Mouse (Mus musculus) liver, embryonic 14.5 days (tissue): ENCODE results near the gene Ubtf. TPM values are rescaled to one million over a fixed set of nuclear protein-coding genes. Genes with fewer than 3 reads are reported as not detected.
A peak's percentile ranks its signal among the peaks of the same experiment; 100 is the strongest.
"Not testable (repeated sequence)": the region's sequence is repeated elsewhere in the genome, so short reads cannot be mapped to it uniquely, and the experiment has no call there.

ENCODE experiments used
- ATAC-seq: fragments of 200-750 bp; cut with Nextera tagmentation; 2 replicates; pipeline ENCODE4 v1.8.0; 2017; ENCODE audit warnings: moderate number of reproducible peaks, mild to moderate bottlenecking, moderate library complexity; ENCODE audit not compliant: insufficient read depth
- DNase-seq, 3 experiments: peaks; one replicate each; pipeline ENCODE4 v3.0.0-alpha.2; 2012 to 2013; ENCODE audit warnings: low read depth in 3 of 3, low spot score in 3 of 3
- H3K27ac ChIP-seq: fragments of 300-500 bp; sonication (generic); 2 replicates; pipeline ENCODE4 v1.5.1; 2014; ENCODE audit warnings: moderate library complexity, mild to moderate bottlenecking, control low read depth, inconsistent platforms
- H3K27me3 ChIP-seq: fragments of 300-500 bp; sonication (generic); 2 replicates; pipeline ENCODE4 v1.6.1; 2014; ENCODE audit warnings: mild to moderate bottlenecking, low read length, moderate library complexity; ENCODE audit not compliant: control insufficient read depth, insufficient read depth
- H3K36me3 ChIP-seq: fragments of 300-500 bp; sonication (generic); replicated peaks from 2 replicates; pipeline ENCODE4 v1.6.1; 2014; ENCODE audit warnings: low read depth; ENCODE audit not compliant: control insufficient read depth, insufficient read depth
- H3K4me1 ChIP-seq, 2 experiments: fragments of 200-500 bp in 1 of 2; fragments of 300-500 bp in 1 of 2; sonication (generic) in 1 of 2; replicated peaks; 2 replicates each; pipeline ENCODE4 v1.6.1; 2012 to 2014; ENCODE audit warnings: antibody characterized with exemption in 1 of 2, inconsistent platforms in 1 of 2, low read length in 1 of 2; ENCODE audit not compliant: control insufficient read depth in 2 of 2, insufficient read depth in 2 of 2
- H3K4me2 ChIP-seq: fragments of 300-500 bp; sonication (generic); 2 replicates; pipeline ENCODE4 v1.6.1; 2014; ENCODE audit warnings: low read depth, mild to moderate bottlenecking, control low read depth, moderate library complexity
- H3K4me3 ChIP-seq, 2 experiments: fragments of 200-500 bp in 1 of 2; fragments of 300-500 bp in 1 of 2; sonication (generic) in 1 of 2; 2 replicates each; pipeline ENCODE4 v1.5.1; 2012 to 2014; ENCODE audit warnings: low read depth in 2 of 2, low read length in 2 of 2, mild to moderate bottlenecking in 2 of 2, control low read depth in 1 of 2, inconsistent platforms in 1 of 2, moderate library complexity in 1 of 2; ENCODE audit not compliant: insufficient read depth in 1 of 2
- H3K9ac ChIP-seq: fragments of 300-500 bp; sonication (generic); replicated peaks from 2 replicates; pipeline ENCODE4 v1.6.1; 2014; ENCODE audit warnings: mild to moderate bottlenecking, control low read depth, moderate library complexity
- H3K9me3 ChIP-seq: fragments of 300-500 bp; sonication (generic); 2 replicates; pipeline ENCODE4 v1.6.1; 2016; ENCODE audit warnings: low read length, mixed read lengths; ENCODE audit not compliant: control insufficient read depth
- CTCF ChIP-seq: IDR thresholded peaks from 2 replicates; pipeline ENCODE4 v1.5.1; 2016; ENCODE audit warnings: antibody characterized with exemption, low read depth, control low read depth
- EP300 ChIP-seq: IDR thresholded peaks from 2 replicates; pipeline ENCODE4 v1.6.1; 2016; ENCODE audit warnings: antibody characterized with exemption, low read depth
- WGBS: fragments of 180-500 bp; shearing (Covaris S2); extraction: QIAGEN DNeasy Blood & Tissue Kit; methylation state at CpG from one replicate; pipeline ENCODE4 v1.1.7; 2014; ENCODE audit not compliant: insufficient replicate concordance; 5-methylcytosine and 5-hydroxymethylcytosine counted together
- polyA plus RNA-seq, 2 experiments: library from polyadenylated mRNA; depleted of rRNA in 1 of 2; stranded (reverse) in 1 of 2; unstranded in 1 of 2; fragments of >200 nt; fragmentation: Nextera tagmentation in 1 of 2; extraction: Ambion mirVana in 1 of 2; gene quantifications; 2 replicates each; pipeline versions ENCODE4 v1.2.1 to v1.2.3; 2012 to 2014

The Ubtf gene
- 19.9 and 34.7 TPM in 2 replicates for polyA plus RNA-seq (2012; rRNA removed)
- polyA plus RNA-seq (2014; fragmentation: Nextera tagmentation; extraction: Ambion mirVana): 42.5 and 48.8 TPM in 2 replicates

DNA sequence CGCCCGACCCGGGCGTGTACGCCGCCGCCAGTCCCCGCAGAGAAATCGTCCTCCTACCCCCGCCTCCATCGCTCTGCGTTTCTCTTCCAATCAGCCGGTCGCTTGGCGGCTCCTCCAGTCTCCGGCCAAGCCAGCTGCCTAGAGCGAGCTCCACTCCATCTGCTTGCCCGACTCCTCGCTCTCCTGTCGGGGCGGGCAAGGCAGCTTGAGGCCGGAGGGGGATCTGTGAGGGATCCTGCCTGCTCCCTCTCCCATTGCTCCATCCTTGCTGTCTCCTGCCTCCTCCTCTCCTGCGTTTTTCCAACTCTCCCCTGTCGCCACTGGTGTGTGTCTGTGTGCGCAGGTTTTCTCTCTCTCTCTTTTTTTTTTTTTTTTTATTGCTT, at the start of gene Ubtf:
Ubtf (minus strand) TSS at position 333 of the 383 bp plus-strand sequence.
- H3K9me3 ChIP-seq: no peaks in the 10 kb centered on the region
- H3K9ac ChIP-seq: peak within 1 kb of the TSS; percentile 100
- DNase-seq: peak; percentile 73 to 75 (median 74)
- peaks cover 11% of the 10 kb centered on the region for H3K36me3 ChIP-seq
- WGBS: under 1% methylated on average over 25 of the region's 25 CpGs
- ATAC-seq: peak; percentile 9
- H3K4me3 ChIP-seq: peak within 1 kb of the TSS; percentile 95 to 99
- peak; percentile 14; the same call in 1 of the 2 replicates for TF ChIP-seq CTCF
- TF ChIP-seq EP300: no peak
- peaks cover 8 to 20% of the 10 kb centered on the region in 2 experiments for H3K4me1 ChIP-seq
- peak within 1 kb of the TSS; percentile 86 for H3K27ac ChIP-seq
- peak within 1 kb of the TSS; percentile 98 for H3K4me2 ChIP-seq
- no peaks in the 10 kb centered on the region; the same call in 1 of the 2 replicates for H3K27me3 ChIP-seq

DNA sequence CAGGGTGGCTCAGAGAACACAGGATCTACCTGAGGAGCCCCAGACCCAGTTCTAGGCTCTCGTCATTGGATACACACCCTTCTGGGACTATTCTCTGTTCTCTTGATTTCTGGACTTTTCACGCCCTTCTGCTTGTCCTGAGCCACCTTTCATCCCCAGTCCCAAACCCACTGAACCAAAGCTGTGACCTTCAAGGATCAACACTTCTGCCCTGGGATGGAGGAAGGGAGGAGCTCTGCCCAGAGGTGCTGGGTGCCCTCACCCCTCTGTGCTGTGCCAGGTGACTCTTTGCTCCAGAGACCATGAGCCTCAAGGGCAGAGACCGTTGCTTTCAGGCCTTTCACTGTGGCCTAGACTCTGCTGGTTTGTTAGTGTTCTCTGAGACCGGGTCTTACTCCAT, 49.7 kb upstream of the Ubtf start:
- Histone ChIP-seq H3K4me2 (peak overlapping the region; percentile 34), H3K27ac (peak overlapping the region; percentile 88), H3K27me3 (no peaks in the 10 kb centered on the region; the same call in 1 of the 2 replicates), H3K4me3 (no peak overlapping the region), H3K9me3 (no peaks in the 10 kb centered on the region), H3K4me1 (peaks cover 76 to 77% of the 10 kb centered on the region in 2 experiments), H3K9ac (peak overlapping the region; percentile 66), H3K36me3 (peaks cover 2% of the 10 kb centered on the region)
- TF ChIP-seq EP300 (no peak), CTCF (no peak)
- WGBS: 69% methylated on average over 4 of the region's 4 CpGs
- ATAC-seq: no peak
- no peak for DNase-seq

DNA sequence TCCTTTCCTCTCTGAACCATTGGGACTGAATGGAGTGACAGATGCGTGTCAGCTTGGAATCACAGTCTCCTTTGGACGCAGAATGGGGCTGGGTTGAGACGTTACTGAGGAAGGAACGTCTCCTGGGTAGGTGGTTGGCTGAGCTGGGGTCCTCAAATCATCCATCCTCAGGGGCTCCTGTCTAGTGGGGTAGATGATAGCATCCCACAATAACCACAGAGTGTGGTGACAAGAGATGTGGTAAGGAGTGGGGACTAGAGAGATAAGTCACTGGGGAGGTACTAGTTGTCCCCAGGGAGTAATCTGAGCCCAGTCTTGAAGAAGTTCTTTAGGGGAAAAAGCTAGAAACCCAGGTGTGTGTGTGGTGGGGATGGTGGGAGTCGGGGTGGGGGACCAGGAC, 48.8 kb upstream of the Ubtf start:
- H3K9ac ChIP-seq: peak overlapping the region; percentile 66
- peaks cover 67 to 68% of the 10 kb centered on the region in 2 experiments for H3K4me1 ChIP-seq
- peak overlapping the region; percentile 34 for H3K4me2 ChIP-seq
- no peak overlapping the region for H3K4me3 ChIP-seq
- no peak for DNase-seq
- H3K9me3 ChIP-seq: no peaks in the 10 kb centered on the region
- ATAC-seq: no peak
- TF ChIP-seq EP300: peak; percentile 63
- TF ChIP-seq CTCF: no peak
- H3K27ac ChIP-seq: peak overlapping the region; percentile 88
- 26% methylated on average over 5 of the region's 5 CpGs for WGBS
- H3K36me3 ChIP-seq: peaks cover 7% of the 10 kb centered on the region
- H3K27me3 ChIP-seq: no peaks in the 10 kb centered on the region

GRCm38 (mm10) chr11:102367504-102368280, 48.1 kb upstream of the Ubtf start:
- no peaks in the 10 kb centered on the region for H3K9me3 ChIP-seq
- H3K9ac ChIP-seq: peak overlapping the region; percentile 66
- H3K4me3 ChIP-seq: no peak overlapping the region
- H3K36me3 ChIP-seq: peaks cover 13% of the 10 kb centered on the region
- ATAC-seq (no peak), DNase-seq (no peak)
- peak overlapping the region; percentile 34 for H3K4me2 ChIP-seq
- H3K27ac ChIP-seq: peak overlapping the region; percentile 88
- no peaks in the 10 kb centered on the region for H3K27me3 ChIP-seq
- H3K4me1 ChIP-seq: peaks cover 63 to 65% of the 10 kb centered on the region in 2 experiments
- TF ChIP-seq EP300 (no peak), CTCF (no peak)
- 60% methylated on average over 9 of the region's 9 CpGs for WGBS

DNA sequence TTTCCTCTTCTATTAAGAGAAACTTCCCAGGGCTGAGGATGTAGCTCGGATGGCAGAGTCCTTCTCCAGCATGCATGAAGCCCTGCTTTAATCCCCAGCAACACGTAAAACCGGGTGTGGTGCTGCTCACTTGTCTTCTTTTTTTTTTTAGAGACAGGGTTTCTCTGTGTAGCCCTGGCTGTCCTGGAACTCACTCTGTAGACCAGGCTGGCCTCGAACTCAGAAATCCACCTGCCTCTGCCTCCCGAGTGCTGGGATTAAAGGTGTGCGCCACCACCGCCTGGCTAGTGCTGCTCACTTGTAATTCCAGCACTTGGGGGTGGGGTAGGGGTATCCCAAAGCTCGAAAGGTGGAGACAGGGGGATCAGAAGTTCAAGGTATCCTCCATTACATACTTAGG, 46.6 kb upstream of the Ubtf start, which contains the start of gene Slc4a1:
Slc4a1 (minus strand) TSS at position 101 of the 400 bp plus-strand sequence.
- H3K27me3 ChIP-seq, DNase-seq, H3K9me3 ChIP-seq, ATAC-seq: not testable (repeated sequence)
- peak within 1 kb of the TSS; percentile 62 for H3K4me2 ChIP-seq
- peaks cover 59 to 61% of the 10 kb centered on the region in 2 experiments for H3K4me1 ChIP-seq
- peak within 1 kb of the TSS; percentile 100 for H3K9ac ChIP-seq
- 51% methylated on average over 8 of the region's 8 CpGs for WGBS
- peak within 1 kb of the TSS; percentile 91 for H3K27ac ChIP-seq
- peaks cover 29% of the 10 kb centered on the region for H3K36me3 ChIP-seq
- peak within 1 kb of the TSS; percentile 86 to 94 for H3K4me3 ChIP-seq
